Mouse (Mus musculus) erythroblast, embryonic 14.5 days (primary cell): ENCODE results near the gene Prkce. TPM values are rescaled to one million over a fixed set of nuclear protein-coding genes. Genes with fewer than 3 reads are reported as not detected.

ENCODE experiments used
- H3K27me3 ChIP-seq: 2 replicates; pipeline ENCODE4 v1.6.1; 2012; ENCODE audit warnings: inconsistent platforms; ENCODE audit not compliant: control insufficient read depth
- H3K36me3 ChIP-seq: 2 replicates; pipeline ENCODE4 v1.6.1; 2012; ENCODE audit warnings: mild to moderate bottlenecking, inconsistent platforms; ENCODE audit not compliant: control insufficient read depth
- H3K4me1 ChIP-seq: 2 replicates; pipeline ENCODE4 v1.6.1; 2012; ENCODE audit warnings: inconsistent platforms; ENCODE audit not compliant: control insufficient read depth
- H3K4me3 ChIP-seq: replicated peaks from 2 replicates; pipeline ENCODE3; 2012; ENCODE audit warnings: moderate library complexity, mild to moderate bottlenecking, inconsistent platforms
- H3K9me3 ChIP-seq: 2 replicates; pipeline ENCODE4 v1.6.1; 2012; ENCODE audit warnings: low read length, inconsistent platforms, mixed read lengths; ENCODE audit not compliant: control insufficient read depth
- GATA1 ChIP-seq: IDR thresholded peaks from 2 replicates; pipeline ENCODE4 v1.6.1; 2012; ENCODE audit warnings: low read length, inconsistent platforms, mixed read lengths
- TAL1 ChIP-seq: IDR thresholded peaks from 3 replicates; pipeline ENCODE4 v1.6.1; 2012; ENCODE audit warnings: low read length, inconsistent platforms, mixed read lengths
- polyA plus RNA-seq: library from polyadenylated mRNA; stranded (reverse); fragments of >175 nt; gene quantifications from 2 replicates; pipeline ENCODE4 v1.2.3, GENCODE M21; 2012

The Prkce gene
- 0.02 and 0.04 TPM in 2 replicates for polyA plus RNA-seq

DNA sequence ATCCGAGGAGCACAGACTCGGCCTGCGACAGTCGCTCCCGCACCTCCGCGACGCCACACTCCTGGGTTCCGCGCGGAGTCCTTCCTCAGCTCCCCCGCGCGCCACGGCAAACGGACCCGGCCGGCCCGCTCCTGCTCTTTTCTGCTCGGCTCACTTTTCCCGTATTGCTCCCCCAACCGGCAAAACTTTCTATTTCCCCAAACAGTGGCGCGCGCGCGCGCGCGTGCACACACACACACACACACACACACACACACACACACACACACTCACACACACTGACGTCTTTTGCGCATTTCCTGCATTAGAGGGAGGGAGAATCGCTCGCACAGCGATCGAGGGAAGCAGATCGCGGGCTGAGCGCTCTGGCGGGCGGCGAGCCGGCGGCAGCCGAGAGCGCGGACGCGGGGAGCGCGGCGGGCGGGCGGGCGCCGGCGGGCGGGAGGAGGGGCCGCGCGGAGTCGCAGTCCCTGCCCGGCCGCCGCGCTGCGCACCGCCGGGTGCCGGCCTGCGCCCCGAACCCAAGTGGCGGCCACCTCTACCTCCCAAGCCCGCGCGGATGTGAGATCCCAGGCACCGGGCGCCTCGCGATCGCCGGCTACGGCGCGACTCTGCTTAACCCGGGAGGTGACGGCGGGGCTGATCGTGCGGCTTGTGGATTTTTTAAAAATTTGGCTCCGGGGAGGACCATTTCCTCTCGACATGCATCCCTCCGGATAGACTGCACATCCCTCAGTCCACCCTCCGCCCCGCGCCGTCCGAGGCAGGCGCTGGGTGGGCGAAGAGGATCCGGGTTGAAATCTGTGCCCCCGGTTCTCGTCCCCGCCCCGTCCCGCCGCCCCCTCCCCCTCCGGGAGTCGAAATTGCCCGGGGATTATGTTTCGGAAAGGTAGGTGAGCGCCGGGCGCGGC lies at the start of gene Prkce:
TSS of gene Prkce (plus strand) at position 466 of the 911 bp plus-strand sequence.
- Histone ChIP-seq H3K36me3 (no peaks in the 10 kb centered on the region), H3K27me3 (peaks cover 57% of the 10 kb centered on the region), H3K4me3 (peak within 1 kb of the TSS; percentile 76), H3K9me3 (peaks cover 3% of the 10 kb centered on the region; the same call in 1 of the 2 replicates), H3K4me1 (peaks cover 28% of the 10 kb centered on the region)
- no peak for TF ChIP-seq GATA1
- no peak for TF ChIP-seq TAL1

DNA sequence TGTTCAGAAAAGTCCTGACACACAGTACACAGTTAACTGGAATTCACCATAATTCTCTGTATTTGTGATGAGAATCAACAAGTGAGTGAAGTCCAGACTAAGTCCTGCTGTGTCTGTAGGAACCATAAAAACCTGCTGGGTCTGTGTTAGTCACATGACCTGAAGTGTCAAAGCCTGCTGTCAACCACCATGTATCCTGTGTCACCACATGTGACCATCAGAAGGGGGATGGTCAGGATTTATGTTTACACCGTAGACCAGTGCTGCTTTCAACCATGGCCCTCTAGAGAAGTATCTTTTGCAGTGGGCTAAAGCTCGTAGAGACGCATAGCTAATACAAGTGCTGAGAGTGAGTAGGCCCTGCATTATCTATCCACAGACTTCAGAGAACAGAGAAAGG lies 44.4 kb upstream of the Prkce start:
- TF ChIP-seq TAL1 (no peak), GATA1 (no peak)
- Histone ChIP-seq H3K36me3 (peaks cover 78% of the 10 kb centered on the region), H3K4me1 (no peaks in the 10 kb centered on the region)

DNA sequence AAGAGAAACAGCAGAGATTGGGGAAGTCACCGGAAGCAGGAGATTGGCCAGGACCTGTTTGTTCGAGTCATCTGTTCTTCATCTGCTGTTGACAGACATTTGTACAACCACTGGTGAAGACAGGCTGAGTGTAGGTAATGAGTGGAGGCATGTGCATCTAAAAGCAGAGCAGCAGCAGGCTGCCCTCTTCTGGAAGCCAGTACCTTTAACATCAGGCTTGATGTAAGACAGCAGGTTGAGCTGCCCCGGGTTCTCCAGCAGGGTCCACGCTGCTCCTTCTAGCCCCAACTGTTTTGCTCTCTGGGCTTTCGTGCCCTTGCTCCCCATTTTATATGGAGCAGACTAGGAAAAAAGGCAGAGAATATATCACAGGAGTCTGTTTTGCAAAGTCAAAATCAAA lies 41.7 kb upstream of the Prkce start:
- Histone ChIP-seq H3K9me3 (no peaks in the 10 kb centered on the region), H3K4me1 (no peaks in the 10 kb centered on the region), H3K4me3 (no peak overlapping the region), H3K36me3 (peaks cover 85% of the 10 kb centered on the region), H3K27me3 (no peaks in the 10 kb centered on the region)
- no peak for TF ChIP-seq TAL1
- no peak for TF ChIP-seq GATA1

More for the DNA sequence above, 44.4 kb upstream of the Prkce start:
- H3K9me3 ChIP-seq: no peaks in the 10 kb centered on the region
- no peak overlapping the region for H3K4me3 ChIP-seq
- no peaks in the 10 kb centered on the region for H3K27me3 ChIP-seq

DNA sequence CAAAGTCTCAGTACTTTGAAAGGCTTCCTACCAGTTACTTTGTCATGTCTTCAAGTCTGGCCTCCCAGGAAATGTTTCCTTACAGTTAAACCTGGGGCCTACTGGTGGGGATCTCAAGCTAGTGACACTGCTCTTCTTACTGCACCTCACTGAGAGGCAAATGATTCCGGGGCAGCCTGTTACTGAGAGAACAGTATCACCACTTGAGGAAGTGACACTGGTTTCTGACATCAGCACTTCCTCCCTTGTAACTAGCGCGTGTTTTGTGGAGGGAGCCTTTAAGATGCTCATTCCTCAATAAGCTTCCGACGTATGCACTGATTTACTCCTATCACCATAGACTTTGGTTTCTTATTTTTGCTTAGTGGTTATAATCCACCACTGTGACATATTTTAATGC lies 39.4 kb upstream of the Prkce start:
- Histone ChIP-seq H3K36me3 (peaks cover 85% of the 10 kb centered on the region), H3K9me3 (no peaks in the 10 kb centered on the region), H3K27me3 (no peaks in the 10 kb centered on the region), H3K4me1 (no peaks in the 10 kb centered on the region), H3K4me3 (no peak overlapping the region)
- TF ChIP-seq TAL1 (no peak), GATA1 (no peak)

DNA sequence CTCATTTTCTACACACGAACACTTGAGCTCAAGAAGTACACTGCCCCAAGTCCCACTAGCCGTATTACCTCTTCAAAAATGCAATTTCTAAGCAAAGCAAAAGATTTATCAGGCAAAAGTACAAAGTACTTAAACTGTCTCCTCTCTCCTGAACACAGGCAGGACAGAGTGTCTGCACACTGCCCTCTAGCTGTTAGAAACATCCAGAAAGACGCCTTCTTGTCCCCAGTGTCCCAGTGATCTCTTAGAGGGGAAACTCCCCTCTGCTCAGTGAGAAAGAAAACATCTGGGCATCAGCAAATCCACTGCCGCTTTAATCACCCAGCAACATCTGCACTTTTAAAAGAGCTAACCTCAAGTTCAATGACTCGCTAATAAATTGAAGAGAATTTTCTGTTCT lies 35.1 kb upstream of the Prkce start:
- TF ChIP-seq TAL1 (no peak), GATA1 (no peak)
- Histone ChIP-seq H3K9me3 (no peaks in the 10 kb centered on the region), H3K4me1 (peaks cover 2% of the 10 kb centered on the region; the same call in 1 of the 2 replicates), H3K4me3 (no peak overlapping the region), H3K27me3 (no peaks in the 10 kb centered on the region), H3K36me3 (peaks cover 93% of the 10 kb centered on the region)

DNA sequence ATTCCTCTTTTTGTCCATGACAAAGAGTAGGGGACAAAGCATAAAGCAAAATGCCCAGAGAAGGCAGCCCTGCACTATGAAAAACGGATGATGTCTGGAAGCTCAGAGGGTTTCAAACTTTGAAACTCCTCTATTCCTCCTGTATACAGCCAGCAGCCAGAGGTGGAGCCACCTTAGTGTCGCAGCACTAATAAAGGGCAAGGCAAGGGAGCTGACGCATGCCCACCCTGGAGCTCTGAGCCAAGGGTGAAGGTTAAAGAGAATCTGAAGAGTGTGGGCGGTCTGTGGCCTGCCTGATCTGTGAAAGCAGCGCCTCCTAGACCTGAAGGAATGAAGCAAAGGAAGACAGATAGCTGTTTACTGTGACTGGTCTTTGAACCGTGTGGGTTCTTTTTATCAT lies 33.1 kb upstream of the Prkce start:
- TF ChIP-seq GATA1: no peak
- no peak for TF ChIP-seq TAL1
- Histone ChIP-seq H3K27me3 (no peaks in the 10 kb centered on the region), H3K4me1 (peaks cover 2% of the 10 kb centered on the region; the same call in 1 of the 2 replicates), H3K4me3 (no peak overlapping the region), H3K9me3 (no peaks in the 10 kb centered on the region), H3K36me3 (peaks cover 95% of the 10 kb centered on the region)

DNA sequence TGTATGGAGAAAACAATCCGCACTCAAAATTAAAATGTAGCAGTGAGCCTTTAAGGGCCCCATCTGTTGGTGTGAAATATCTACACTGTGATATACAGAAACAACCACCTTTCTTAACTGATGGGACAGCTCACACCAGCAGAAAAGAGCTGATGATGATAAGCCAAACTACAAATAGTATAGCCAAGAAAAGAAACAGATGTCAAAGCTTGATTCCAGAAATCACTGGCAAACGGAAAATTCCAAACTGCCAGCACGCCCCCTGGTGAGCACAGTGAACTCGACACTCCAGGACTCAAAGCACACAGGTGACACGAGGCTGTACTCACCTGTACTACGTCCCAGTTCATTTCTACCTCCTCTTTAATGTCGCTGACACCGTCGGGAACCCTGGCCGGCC lies 31.8 kb upstream of the Prkce start:
- Histone ChIP-seq H3K27me3 (no peaks in the 10 kb centered on the region), H3K4me1 (peaks cover 2% of the 10 kb centered on the region; the same call in 1 of the 2 replicates), H3K9me3 (no peaks in the 10 kb centered on the region), H3K4me3 (no peak overlapping the region), H3K36me3 (peaks cover 95% of the 10 kb centered on the region)
- no peak for TF ChIP-seq TAL1
- TF ChIP-seq GATA1: no peak

DNA sequence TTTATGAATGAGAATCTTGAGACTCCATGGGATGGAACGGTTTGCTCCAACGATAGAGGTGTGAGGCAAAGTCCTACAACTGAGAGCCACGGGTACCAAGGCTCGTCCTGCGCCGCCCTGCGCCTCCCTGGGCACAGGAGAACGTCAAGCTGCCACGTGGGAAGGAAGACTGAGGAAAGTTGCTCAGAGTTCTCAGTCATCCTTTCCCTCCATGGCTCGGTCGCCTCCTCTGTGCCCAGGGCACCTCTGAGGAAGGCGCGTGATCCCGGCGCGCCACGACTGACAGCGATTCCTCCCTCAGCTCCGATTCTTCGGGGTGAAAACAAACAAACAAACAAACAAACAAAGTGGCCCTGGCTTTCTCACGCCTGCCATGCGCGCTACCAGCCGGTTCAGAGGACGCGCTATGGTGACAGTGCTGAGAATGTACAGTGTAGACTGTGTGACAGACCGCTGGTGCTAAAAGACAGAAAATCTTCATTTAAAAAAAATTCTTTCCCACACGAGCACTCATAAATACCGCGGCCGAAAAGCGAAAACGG lies 23.0 kb upstream of the Prkce start:
- peaks cover 31% of the 10 kb centered on the region for H3K4me1 ChIP-seq
- H3K27me3 ChIP-seq: no peaks in the 10 kb centered on the region
- peaks cover 29% of the 10 kb centered on the region for H3K36me3 ChIP-seq
- TF ChIP-seq GATA1 (no peak), TAL1 (no peak)
- no peaks in the 10 kb centered on the region for H3K9me3 ChIP-seq
- peak overlapping the region; percentile 79 for H3K4me3 ChIP-seq
